Mouse (Mus musculus): ENCODE measurements around the gene Mrpl12. TPM values are rescaled to one million over a fixed set of nuclear protein-coding genes. Genes with fewer than 3 reads are reported as not detected.

Mrpl12 gene
- 113 and 121 TPM in 2 replicates for polyA plus RNA-seq (2015; fragmentation: Nextera tagmentation; extraction: Ambion mirVana)

GRCm38 (mm10) chr11:120484265-120484981 lies at the start of gene Mrpl12:
Mrpl12 (plus strand) TSS chr11:120484613.
- peak within 1 kb of the TSS; percentile 71 for H3K4me2 ChIP-seq
- H3K9me3 ChIP-seq, result no peaks in the 10 kb centered on the region
- peak within 1 kb of the TSS; percentile 93 for H3K9ac ChIP-seq
- H3K4me1 ChIP-seq, result peaks cover 19% of the 10 kb centered on the region
- peaks cover 65% of the 10 kb centered on the region for H3K36me3 ChIP-seq
- peak; percentile 91 for ATAC-seq (ENCODE audit: insufficient number of reproducible peaks, low FRiP score, low TSS enrichment, low read depth)
- peak within 1 kb of the TSS; percentile 80 for H3K4me3 ChIP-seq
- no peaks in the 10 kb centered on the region for H3K27me3 ChIP-seq
- WGBS, result under 1% methylated on average over 60 of the region's 60 CpGs
- peak within 1 kb of the TSS; percentile 84 for H3K27ac ChIP-seq

GRCm38 (mm10) chr11:120437152-120437856 lies 47.1 kb upstream of the Mrpl12 start, which contains the start of gene Nploc4:
Nploc4 (minus strand) TSS chr11:120437708.
- ATAC-seq (ENCODE audit: insufficient number of reproducible peaks, low FRiP score, low TSS enrichment, low read depth), result peak; percentile 89
- Histone ChIP-seq H3K4me3 (peak within 1 kb of the TSS; percentile 99), H3K9ac (peak within 1 kb of the TSS; percentile 97), H3K27me3 (no peaks in the 10 kb centered on the region), H3K36me3 (peaks cover 24% of the 10 kb centered on the region), H3K9me3 (no peaks in the 10 kb centered on the region), H3K27ac (peak within 1 kb of the TSS; percentile 82), H3K4me2 (peak within 1 kb of the TSS; percentile 64), H3K4me1 (peaks cover 12% of the 10 kb centered on the region)
- WGBS, result under 1% methylated on average over 72 of the region's 77 CpGs

- Histone ChIP-seq H3K27me3 (no peaks in the 10 kb centered on the region), H3K4me2 (peak overlapping the region; percentile 64), H3K4me1 (peaks cover 12% of the 10 kb centered on the region), H3K27ac (peak overlapping the region; percentile 82), H3K9me3 (no peaks in the 10 kb centered on the region), H3K36me3 (peaks cover 18% of the 10 kb centered on the region), H3K9ac (peak overlapping the region; percentile 97), H3K4me3 (peak overlapping the region; percentile 99)
- 20% methylated on average over 12 of the region's 12 CpGs for WGBS
- no peak for ATAC-seq (ENCODE audit: insufficient number of reproducible peaks, low FRiP score, low TSS enrichment, low read depth)
Measured at GRCm38 (mm10) chr11:120437857-120438385, 46.5 kb upstream of the Mrpl12 start.

- Histone ChIP-seq H3K36me3 (no peaks in the 10 kb centered on the region), H3K4me3 (no peak within 1 kb of the TSS), H3K9ac (no peak within 1 kb of the TSS), H3K9me3 (no peaks in the 10 kb centered on the region), H3K4me1 (no peaks in the 10 kb centered on the region), H3K27ac (no peak within 1 kb of the TSS), H3K27me3 (no peaks in the 10 kb centered on the region), H3K4me2 (no peak within 1 kb of the TSS)
- ATAC-seq (ENCODE audit: insufficient number of reproducible peaks, low FRiP score, low TSS enrichment, low read depth), result no peak
- 84% methylated on average over 3 of the region's 3 CpGs for WGBS
Measured at GRCm38 (mm10) chr11:120442344-120442743, 42.1 kb upstream of the Mrpl12 start, which contains the start of gene Tspan10. Tspan10 (plus strand) TSS chr11:120442644.

GRCm38 (mm10) chr11:120442765-120443280 lies 41.6 kb upstream of the Mrpl12 start:
- no peak for ATAC-seq (ENCODE audit: insufficient number of reproducible peaks, low FRiP score, low TSS enrichment, low read depth)
- WGBS, result 84% methylated on average over 3 of the region's 3 CpGs

GRCm38 (mm10) chr11:120444106-120444505 lies 40.3 kb upstream of the Mrpl12 start:
- no peaks in the 10 kb centered on the region for H3K36me3 ChIP-seq
- no peaks in the 10 kb centered on the region for H3K4me1 ChIP-seq
- H3K4me2 ChIP-seq, result no peak overlapping the region
- no peak for ATAC-seq (ENCODE audit: insufficient number of reproducible peaks, low FRiP score, low TSS enrichment, low read depth)
- no peaks in the 10 kb centered on the region for H3K27me3 ChIP-seq
- no peaks in the 10 kb centered on the region for H3K9me3 ChIP-seq
- H3K9ac ChIP-seq, result no peak overlapping the region
- H3K27ac ChIP-seq, result no peak overlapping the region
- no peak overlapping the region for H3K4me3 ChIP-seq
- 67% methylated on average over 6 of the region's 6 CpGs for WGBS

More at GRCm38 (mm10) chr11:120442765-120443280, 41.6 kb upstream of the Mrpl12 start:
- H3K9me3 ChIP-seq, result no peaks in the 10 kb centered on the region
- no peak overlapping the region for H3K27ac ChIP-seq
- H3K9ac ChIP-seq, result no peak overlapping the region
- no peak overlapping the region for H3K4me3 ChIP-seq
- H3K27me3 ChIP-seq, result no peaks in the 10 kb centered on the region
- H3K4me1 ChIP-seq, result no peaks in the 10 kb centered on the region
- no peak overlapping the region for H3K4me2 ChIP-seq
- H3K36me3 ChIP-seq, result no peaks in the 10 kb centered on the region

GRCm38 (mm10) chr11:120445475-120445874 lies 38.9 kb upstream of the Mrpl12 start:
- Histone ChIP-seq H3K27me3 (no peaks in the 10 kb centered on the region), H3K27ac (no peak overlapping the region), H3K36me3 (no peaks in the 10 kb centered on the region), H3K9me3 (no peaks in the 10 kb centered on the region), H3K9ac (no peak overlapping the region), H3K4me1 (no peaks in the 10 kb centered on the region), H3K4me3 (no peak overlapping the region), H3K4me2 (no peak overlapping the region)
- WGBS, result 74% methylated on average over 3 of the region's 3 CpGs
- ATAC-seq (ENCODE audit: insufficient number of reproducible peaks, low FRiP score, low TSS enrichment, low read depth), result no peak

- 74% methylated on average over 7 of the region's 7 CpGs for WGBS
- no peak for ATAC-seq (ENCODE audit: insufficient number of reproducible peaks, low FRiP score, low TSS enrichment, low read depth)
Measured at GRCm38 (mm10) chr11:120447179-120447578, 37.2 kb upstream of the Mrpl12 start.

GRCm38 (mm10) chr11:120452246-120452645 lies 32.2 kb upstream of the Mrpl12 start:
- Histone ChIP-seq H3K4me3 (no peak overlapping the region), H3K9ac (no peak overlapping the region), H3K9me3 (no peaks in the 10 kb centered on the region), H3K36me3 (0 out of 2 replicates have a peak, but pooled peaks cover 3% of the 10 kb centered on the region), H3K4me2 (no peak overlapping the region), H3K27me3 (no peaks in the 10 kb centered on the region), H3K4me1 (peaks cover 5% of the 10 kb centered on the region), H3K27ac (no peak overlapping the region)
- WGBS, result 69% methylated on average over 3 of the region's 3 CpGs
- ATAC-seq (ENCODE audit: insufficient number of reproducible peaks, low FRiP score, low TSS enrichment, low read depth), result no peak

More at GRCm38 (mm10) chr11:120447179-120447578, 37.2 kb upstream of the Mrpl12 start:
- Histone ChIP-seq H3K4me2 (no peak overlapping the region), H3K9ac (no peak overlapping the region), H3K27me3 (no peaks in the 10 kb centered on the region), H3K4me3 (no peak overlapping the region), H3K27ac (no peak overlapping the region), H3K9me3 (no peaks in the 10 kb centered on the region), H3K36me3 (no peaks in the 10 kb centered on the region), H3K4me1 (no peaks in the 10 kb centered on the region)

GRCm38 (mm10) chr11:120453306-120453705 lies 31.1 kb upstream of the Mrpl12 start, which contains the start of gene Pde6g:
Pde6g (minus strand) TSS chr11:120453500.
- Histone ChIP-seq H3K9me3 (no peaks in the 10 kb centered on the region), H3K27me3 (no peaks in the 10 kb centered on the region), H3K4me3 (no peak within 1 kb of the TSS), H3K4me1 (peaks cover 7% of the 10 kb centered on the region), H3K36me3 (0 out of 2 replicates have a peak, but pooled peaks cover 3% of the 10 kb centered on the region), H3K9ac (0 out of 2 replicates have a peak within 1 kb of the TSS, but pooled peaks have one; percentile 7), H3K4me2 (no peak within 1 kb of the TSS), H3K27ac (no peak within 1 kb of the TSS)
- 88% methylated on average over 4 of the region's 4 CpGs for WGBS
- ATAC-seq (ENCODE audit: insufficient number of reproducible peaks, low FRiP score, low TSS enrichment, low read depth), result no peak

GRCm38 (mm10) chr11:120454965-120455364 lies 29.4 kb upstream of the Mrpl12 start:
- H3K4me1 ChIP-seq, result peaks cover 20% of the 10 kb centered on the region
- ATAC-seq (ENCODE audit: insufficient number of reproducible peaks, low FRiP score, low TSS enrichment, low read depth), result no peak
- H3K4me2 ChIP-seq, result no peak overlapping the region
- H3K36me3 ChIP-seq, result peaks cover 7% of the 10 kb centered on the region
- no peak overlapping the region for H3K9ac ChIP-seq
- no peak overlapping the region for H3K4me3 ChIP-seq
- H3K27ac ChIP-seq, result no peak overlapping the region
- 82% methylated on average over 4 of the region's 4 CpGs for WGBS
- no peaks in the 10 kb centered on the region for H3K9me3 ChIP-seq
- no peaks in the 10 kb centered on the region for H3K27me3 ChIP-seq
